Mouse (Mus musculus): ENCODE measurements around the gene Clec3b. TPM values are rescaled to one million over a fixed set of nuclear protein-coding genes. Genes with fewer than 3 reads are reported as not detected.

Gene Clec3b
- polyA plus RNA-seq, 1 experiment = not detected

- peaks cover 26% of the 10 kb centered on the region for H3K4me1 ChIP-seq (ENCODE audit: control insufficient read depth)
- H3K4me3 ChIP-seq (replicated peaks) = no peak overlapping the region
- TF ChIP-seq GATA1 (IDR thresholded peaks at IDR 0.05; ENCODE audit: low read length) (no peak), TAL1 (IDR thresholded peaks at IDR 0.05; ENCODE audit: low read length) (no peak)
- H3K9me3 ChIP-seq (ENCODE audit: control insufficient read depth, low read length) = no peaks in the 10 kb centered on the region
- peaks cover 83% of the 10 kb centered on the region for H3K36me3 ChIP-seq (ENCODE audit: control insufficient read depth)
- no peaks in the 10 kb centered on the region for H3K27me3 ChIP-seq (ENCODE audit: control insufficient read depth)
Observed at GRCm38 (mm10) chr9:123123017-123123416, 27.7 kb upstream of the Clec3b start.

- no peaks in the 10 kb centered on the region for H3K27me3 ChIP-seq (ENCODE audit: control insufficient read depth)
- TF ChIP-seq TAL1 (IDR thresholded peaks at IDR 0.05; ENCODE audit: low read length) (no peak), GATA1 (IDR thresholded peaks at IDR 0.05; ENCODE audit: low read length) (no peak)
- peaks cover 26% of the 10 kb centered on the region for H3K4me1 ChIP-seq (ENCODE audit: control insufficient read depth)
- peaks cover 83% of the 10 kb centered on the region for H3K36me3 ChIP-seq (ENCODE audit: control insufficient read depth)
- no peaks in the 10 kb centered on the region for H3K9me3 ChIP-seq (ENCODE audit: control insufficient read depth, low read length)
- H3K4me3 ChIP-seq (replicated peaks) = no peak overlapping the region
Observed at GRCm38 (mm10) chr9:123123571-123124412, 27.0 kb upstream of the Clec3b start.

GRCm38 (mm10) chr9:123124413-123124981 lies 26.2 kb upstream of the Clec3b start:
- H3K27me3 ChIP-seq (ENCODE audit: control insufficient read depth) = no peaks in the 10 kb centered on the region
- H3K36me3 ChIP-seq (ENCODE audit: control insufficient read depth) = peaks cover 83% of the 10 kb centered on the region
- no peaks in the 10 kb centered on the region for H3K9me3 ChIP-seq (ENCODE audit: control insufficient read depth, low read length)
- no peak overlapping the region for H3K4me3 ChIP-seq (replicated peaks)
- H3K4me1 ChIP-seq (ENCODE audit: control insufficient read depth) = peaks cover 26% of the 10 kb centered on the region
- no peak for TF ChIP-seq TAL1 (IDR thresholded peaks at IDR 0.05; ENCODE audit: low read length)
- no peak for TF ChIP-seq GATA1 (IDR thresholded peaks at IDR 0.05; ENCODE audit: low read length)

DNA sequence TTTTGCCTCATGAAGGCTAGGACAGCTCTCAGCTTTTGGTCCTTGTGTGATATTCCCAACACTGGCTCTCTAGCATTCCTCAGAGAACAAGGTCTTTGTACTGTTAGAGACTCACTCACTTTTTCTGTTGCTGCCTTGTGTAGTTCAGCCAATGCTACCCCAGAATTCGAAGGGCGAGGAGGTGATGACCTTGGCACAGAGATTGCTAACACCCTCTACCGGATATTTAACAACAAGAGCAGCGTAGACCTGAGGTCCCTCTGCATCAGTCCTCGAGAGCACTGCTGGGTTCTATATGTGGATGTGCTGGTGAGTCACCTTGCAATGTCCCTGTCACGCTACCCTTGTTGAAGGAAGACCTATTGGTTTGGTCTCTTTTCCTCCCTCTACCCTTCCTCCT lies 23.1 kb upstream of the Clec3b start:
- Histone ChIP-seq H3K9me3 (ENCODE audit: control insufficient read depth, low read length) (no peaks in the 10 kb centered on the region), H3K27me3 (ENCODE audit: control insufficient read depth) (no peaks in the 10 kb centered on the region), H3K4me1 (ENCODE audit: control insufficient read depth) (peaks cover 33% of the 10 kb centered on the region), H3K4me3 (replicated peaks) (no peak overlapping the region), H3K36me3 (ENCODE audit: control insufficient read depth) (peaks cover 84% of the 10 kb centered on the region)
- TF ChIP-seq TAL1 (IDR thresholded peaks at IDR 0.05; ENCODE audit: low read length) (no peak), GATA1 (IDR thresholded peaks at IDR 0.05; ENCODE audit: low read length) (no peak)

DNA sequence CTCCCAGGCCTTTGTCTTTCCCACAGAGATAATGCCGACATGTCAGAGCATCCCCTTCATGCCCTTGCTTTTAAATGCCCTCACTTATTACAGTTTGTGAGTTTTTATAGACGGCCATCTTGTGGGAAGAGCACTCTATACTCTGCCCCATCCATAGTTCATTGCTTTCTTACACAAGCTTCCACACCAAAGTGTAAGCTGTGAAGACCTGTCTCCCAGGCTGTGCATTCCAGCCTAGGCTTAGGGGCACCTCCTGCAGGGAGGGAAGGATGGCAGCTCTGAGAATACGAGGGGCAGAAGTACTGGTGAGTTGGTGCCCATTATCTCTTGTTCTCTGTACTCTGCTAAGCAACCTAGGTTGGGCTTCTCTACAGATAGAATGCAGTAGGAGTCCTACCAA lies 17.8 kb upstream of the Clec3b start:
- no peaks in the 10 kb centered on the region for H3K9me3 ChIP-seq (ENCODE audit: control insufficient read depth, low read length)
- H3K36me3 ChIP-seq (ENCODE audit: control insufficient read depth) = peaks cover 98% of the 10 kb centered on the region
- TF ChIP-seq GATA1 (IDR thresholded peaks at IDR 0.05; ENCODE audit: low read length) (no peak), TAL1 (IDR thresholded peaks at IDR 0.05; ENCODE audit: low read length) (no peak)
- peaks cover 6% of the 10 kb centered on the region for H3K4me1 ChIP-seq (ENCODE audit: control insufficient read depth)
- H3K4me3 ChIP-seq (replicated peaks) = no peak overlapping the region
- no peaks in the 10 kb centered on the region for H3K27me3 ChIP-seq (ENCODE audit: control insufficient read depth)

DNA sequence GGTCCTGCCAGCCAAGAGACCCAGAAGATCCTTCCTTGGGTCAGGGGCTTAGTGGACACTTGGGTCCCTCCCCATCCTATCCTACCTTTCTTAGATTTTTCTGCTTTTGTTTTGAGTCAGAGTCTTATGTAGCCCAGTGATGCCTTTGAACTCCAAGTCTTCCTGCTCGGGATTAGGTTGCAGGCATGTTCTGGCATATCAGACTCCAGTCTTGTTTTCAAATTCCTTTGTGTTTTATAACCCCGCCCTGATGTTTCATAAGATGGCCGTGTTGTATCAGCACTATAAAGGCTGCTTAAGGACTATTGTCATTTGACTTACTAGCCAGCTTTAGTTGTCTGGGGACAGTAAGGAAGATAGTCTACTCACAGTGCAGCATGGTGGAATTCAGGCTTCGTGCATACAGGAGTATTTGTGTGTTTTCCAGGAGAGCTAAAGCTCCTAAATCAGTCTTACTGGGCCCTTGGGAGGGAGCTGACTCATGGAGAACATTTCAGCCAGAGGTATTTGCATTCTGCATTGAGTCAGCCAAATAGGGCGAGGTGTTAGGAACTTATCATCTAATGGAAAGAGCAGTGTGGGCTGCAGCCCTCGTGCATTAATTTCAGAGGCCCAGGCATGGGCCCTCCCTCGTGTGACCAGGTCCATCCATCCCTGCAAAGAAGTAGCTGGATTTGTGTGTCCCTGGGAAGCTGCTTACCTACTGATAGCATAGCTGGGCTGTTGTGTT lies 13.6 kb upstream of the Clec3b start:
- Histone ChIP-seq H3K27me3 (ENCODE audit: control insufficient read depth) (no peaks in the 10 kb centered on the region), H3K36me3 (ENCODE audit: control insufficient read depth) (peaks cover 85% of the 10 kb centered on the region), H3K4me3 (replicated peaks) (no peak overlapping the region), H3K4me1 (ENCODE audit: control insufficient read depth) (peaks cover 2% of the 10 kb centered on the region; the same call in 1 of the 2 replicates), H3K9me3 (ENCODE audit: control insufficient read depth, low read length) (no peaks in the 10 kb centered on the region)
- TF ChIP-seq TAL1 (IDR thresholded peaks at IDR 0.05; ENCODE audit: low read length) (no peak), GATA1 (IDR thresholded peaks at IDR 0.05; ENCODE audit: low read length) (no peak)

- no peaks in the 10 kb centered on the region for H3K27me3 ChIP-seq (ENCODE audit: control insufficient read depth)
- H3K4me3 ChIP-seq (replicated peaks) = no peak overlapping the region
- no peak for TF ChIP-seq TAL1 (IDR thresholded peaks at IDR 0.05; ENCODE audit: low read length)
- no peak for TF ChIP-seq GATA1 (IDR thresholded peaks at IDR 0.05; ENCODE audit: low read length)
- no peaks in the 10 kb centered on the region for H3K4me1 ChIP-seq (ENCODE audit: control insufficient read depth)
- peaks cover 66% of the 10 kb centered on the region for H3K36me3 ChIP-seq (ENCODE audit: control insufficient read depth)
- H3K9me3 ChIP-seq (ENCODE audit: control insufficient read depth, low read length) = no peaks in the 10 kb centered on the region
Observed at GRCm38 (mm10) chr9:123138891-123139474, 11.8 kb upstream of the Clec3b start.

DNA sequence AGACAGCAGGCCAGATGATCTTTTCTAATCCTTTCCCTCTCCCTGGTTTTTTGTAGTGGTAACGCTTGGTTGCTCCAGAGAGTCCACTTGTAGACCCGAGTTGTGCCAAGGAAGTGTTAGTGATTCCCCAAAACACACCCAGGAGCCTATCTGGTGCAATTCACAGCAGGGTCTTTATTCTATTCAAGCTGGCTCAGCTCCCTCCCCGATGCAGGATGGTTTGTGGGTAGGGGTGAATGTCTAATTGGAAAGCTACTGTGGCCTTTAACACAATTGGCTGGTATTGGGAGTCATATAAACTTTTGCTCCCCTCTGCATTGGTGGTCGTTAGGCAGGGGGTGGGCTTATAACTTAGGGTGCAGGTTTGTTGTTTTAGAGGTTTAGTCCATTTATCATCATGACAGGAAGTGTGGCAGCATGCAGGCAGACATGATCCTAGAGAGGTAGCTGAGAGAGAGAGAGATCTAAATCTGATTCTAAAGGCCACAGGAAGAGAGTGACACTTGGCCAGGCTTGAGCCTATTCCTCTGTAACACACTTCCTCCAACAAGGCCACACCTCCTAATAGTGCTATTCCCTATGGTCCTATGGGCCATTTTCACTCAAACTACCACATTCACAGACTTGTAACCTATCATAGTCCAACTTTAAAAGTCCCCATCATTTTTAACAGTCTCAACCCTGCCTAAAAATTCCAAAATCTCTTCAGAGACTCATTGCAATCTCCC lies 10.7 kb upstream of the Clec3b start:
- H3K36me3 ChIP-seq (ENCODE audit: control insufficient read depth) = peaks cover 56% of the 10 kb centered on the region
- TF ChIP-seq GATA1 (IDR thresholded peaks at IDR 0.05; ENCODE audit: low read length) (no peak), TAL1 (IDR thresholded peaks at IDR 0.05; ENCODE audit: low read length) (no peak)

More for the DNA sequence above, 10.7 kb upstream of the Clec3b start:
- Histone ChIP-seq H3K4me3 (replicated peaks) (no peak overlapping the region), H3K27me3 (ENCODE audit: control insufficient read depth) (no peaks in the 10 kb centered on the region), H3K9me3 (ENCODE audit: control insufficient read depth, low read length) (no peaks in the 10 kb centered on the region), H3K4me1 (ENCODE audit: control insufficient read depth) (no peaks in the 10 kb centered on the region)
